8 mouse cellular contexts compared by ENCODE assay signal in the genomic region with DNA sequence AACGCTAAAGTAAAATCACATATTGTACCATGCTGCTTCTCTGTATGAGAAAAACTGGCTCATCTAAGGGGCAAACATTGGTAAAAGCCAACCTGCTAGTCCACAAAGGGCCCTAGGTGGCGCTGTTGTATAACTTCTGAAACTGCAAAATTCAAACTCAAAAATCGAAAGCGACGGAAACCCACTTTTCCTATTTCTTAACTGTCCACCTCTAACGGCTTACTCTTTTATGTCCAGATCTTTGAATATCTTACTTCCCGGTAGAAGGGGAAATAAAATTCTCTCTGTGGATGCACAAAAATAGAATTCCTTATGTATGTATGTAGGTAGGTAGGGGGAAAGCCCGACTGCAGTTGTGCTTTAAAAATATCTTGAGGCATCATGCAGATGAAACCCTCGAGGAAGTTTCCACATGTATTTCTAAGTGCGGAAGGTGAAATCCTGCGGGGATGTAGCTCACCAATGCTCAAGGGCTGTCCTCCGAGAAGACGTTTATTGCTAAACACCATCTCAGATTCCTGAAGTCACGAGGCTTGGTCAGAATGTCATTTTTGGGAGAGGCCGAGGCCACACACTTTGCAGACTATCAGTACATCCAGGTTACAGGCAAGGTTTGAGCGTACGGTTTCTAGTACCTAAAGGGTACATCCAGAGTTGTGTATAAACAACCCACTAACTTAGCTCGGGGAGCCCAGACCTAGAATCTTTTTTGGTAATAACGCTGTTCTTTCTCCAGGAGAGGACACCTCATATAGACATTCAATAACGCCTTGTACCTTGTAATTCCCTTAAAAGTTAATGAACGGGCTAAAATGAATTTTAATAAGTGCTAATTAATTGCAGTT.
DNase-seq lines count a peak whose midpoint lies in the region; ATAC-seq lines count a peak whose summit lies in the region.

No protein-coding gene starts in this region.

- no peaks in the 10 kb centered on the region for H3K9me3 ChIP-seq in limb, embryonic 13.5 days
- no peaks in the 10 kb centered on the region for H3K9me3 ChIP-seq in midbrain, embryonic 15.5 days
- no peaks in the 10 kb centered on the region for H3K9me3 ChIP-seq in stomach, embryonic 15.5 days

- 6% methylated on average over 21 of the region's 21 CpGs for WGBS in limb, embryonic 13.5 days
- 9% methylated on average over 21 of the region's 21 CpGs for WGBS in midbrain, embryonic 15.5 days
- 4% methylated on average over 21 of the region's 21 CpGs for WGBS in stomach, embryonic 15.5 days

- H3K27ac ChIP-seq in limb, embryonic 13.5 days, result peak overlapping the region; percentile 58; the same call in 1 of the 2 replicates
- peak overlapping the region; percentile 45 for H3K27ac ChIP-seq in midbrain, embryonic 15.5 days
- H3K27ac ChIP-seq in stomach, embryonic 15.5 days, result no peak overlapping the region

- peak; percentile 83 for ATAC-seq in granulocyte monocyte progenitor cell, adult 5-6 weeks (replicated peaks; ENCODE audit: poor library complexity, severe bottlenecking)
- peak; percentile 57 for ATAC-seq in limb, embryonic 13.5 days (ENCODE audit: low FRiP score, low read depth)
- peak; percentile 69 for ATAC-seq in midbrain, embryonic 15.5 days (replicated peaks)
- ATAC-seq in stomach, embryonic 15.5 days (ENCODE audit: insufficient read depth, low FRiP score, low read depth), result no peak

- peak overlapping the region; percentile 46 for H3K4me3 ChIP-seq in limb, embryonic 13.5 days
- peak overlapping the region; percentile 33 for H3K4me3 ChIP-seq in midbrain, embryonic 15.5 days
- peak overlapping the region; percentile 48 for H3K4me3 ChIP-seq in stomach, embryonic 15.5 days (replicated peaks)

- peak; percentile 86 for DNase-seq in 416B (ENCODE audit: low read depth)
- peak; percentile 83 for DNase-seq in adrenal gland, postnatal 10 days
- DNase-seq in embryo, embryonic 11.5 days (ENCODE audit: low read depth, low spot score), result peak; percentile 76
- DNase-seq in kidney, adult 8-10 months, result peak; percentile 11 to 74

- H3K9ac ChIP-seq in limb, embryonic 13.5 days, result peak overlapping the region; percentile 71
- peak overlapping the region; percentile 31; the same call in 1 of the 2 replicates for H3K9ac ChIP-seq in midbrain, embryonic 15.5 days
- H3K9ac ChIP-seq in stomach, embryonic 15.5 days, result peak overlapping the region; percentile 32; the same call in 1 of the 2 replicates

- peak overlapping the region; percentile 77 for H3K4me2 ChIP-seq in limb, embryonic 13.5 days (replicated peaks)
- peak overlapping the region; percentile 57 for H3K4me2 ChIP-seq in midbrain, embryonic 15.5 days
- H3K4me2 ChIP-seq in stomach, embryonic 15.5 days, result peak overlapping the region; percentile 85

- peaks cover 17% of the 10 kb centered on the region for H3K27me3 ChIP-seq in limb, embryonic 13.5 days
- no peaks in the 10 kb centered on the region for H3K27me3 ChIP-seq in midbrain, embryonic 15.5 days (replicated peaks)
- no peaks in the 10 kb centered on the region for H3K27me3 ChIP-seq in stomach, embryonic 15.5 days (replicated peaks)

- no peaks in the 10 kb centered on the region for H3K4me1 ChIP-seq in limb, embryonic 13.5 days
- no peaks in the 10 kb centered on the region for H3K4me1 ChIP-seq in midbrain, embryonic 15.5 days
- no peaks in the 10 kb centered on the region for H3K4me1 ChIP-seq in stomach, embryonic 15.5 days

- no peaks in the 10 kb centered on the region for H3K36me3 ChIP-seq in limb, embryonic 13.5 days
- no peaks in the 10 kb centered on the region for H3K36me3 ChIP-seq in midbrain, embryonic 15.5 days (replicated peaks)
- no peaks in the 10 kb centered on the region for H3K36me3 ChIP-seq in stomach, embryonic 15.5 days
